ENCODE assay signal across 9 mouse cellular contexts in genomic region chr10:127292987-127293538, GRCm38 (mm10). TPM values are rescaled to one million over a fixed set of nuclear protein-coding genes. Genes with fewer than 3 reads are reported as not detected.
A peak's percentile ranks its signal among the peaks of the same experiment; 100 is the strongest.
DNase-seq lines count a peak whose midpoint lies in the region; ATAC-seq and TF ChIP-seq lines count a peak whose summit lies in the region.
"Had no signal": no experiment of that assay in that cellular context is flagged by ENCODE, and none has a peak within 500 bp of the region (broad histone marks: within the 10 kb centered on the region; RNA-seq: fewer than 3 reads in every experiment).

No protein-coding gene starts in this region.

- no peak overlapping the region for H3ac ChIP-seq in myocyte (ENCODE audit: control insufficient read depth, insufficient read length)

- H3K36me3 ChIP-seq in myocyte (ENCODE audit: control insufficient read depth, insufficient read depth) = peaks cover 65% of the 10 kb centered on the region
- peaks cover 42% of the 10 kb centered on the region for H3K36me3 ChIP-seq in forebrain, postnatal 0 days (ENCODE audit: insufficient read depth)

- no peaks in the 10 kb centered on the region for H3K9me3 ChIP-seq in forebrain, postnatal 0 days (ENCODE audit: low read length)

- peak overlapping the region; percentile 94 for H3K4me2 ChIP-seq in myocyte (ENCODE audit: low read depth)
- H3K4me2 ChIP-seq in forebrain, postnatal 0 days (ENCODE audit: low read depth) = no peak overlapping the region

- H3K9ac ChIP-seq in forebrain, postnatal 0 days = no peak overlapping the region

- H3K4me3 ChIP-seq in left cerebral cortex, adult 2 months = 0 out of 2 replicates have a peak overlapping the region, but pooled peaks have one; percentile 9
- H3K4me3 ChIP-seq in brown adipose tissue, adult 24 weeks (ENCODE audit: insufficient read depth, low read depth, low read length) = peak overlapping the region; percentile 25; the same call in 1 of the 2 replicates
- peak overlapping the region; percentile 100 for H3K4me3 ChIP-seq in myocyte
- H3K4me3 ChIP-seq in forebrain, postnatal 0 days (ENCODE audit: low read depth, low read length) = no peak overlapping the region

- intact Hi-C loops in left cerebral cortex, adult 2 months (cut with DNase I) = no loop called here
- intact Hi-C loops in heart, postnatal 25 days (cut with DNase I) = loop anchor here (2.0 kb wide), 1 partner anchor 16 kb away; no protein-coding TSS in a partner anchor
- intact Hi-C loops in left cerebral cortex, postnatal 14 days (cut with DNase I) = no loop called here

- H3K79me2 ChIP-seq in myocyte (ENCODE audit: control insufficient read depth, insufficient read depth) = peaks cover 47% of the 10 kb centered on the region

- ATAC-seq in forebrain, postnatal 0 days = no peak
- ATAC-seq: Patski had no signal

- no peak for TF ChIP-seq CTCF in left cerebral cortex, adult 2 months (IDR thresholded peaks at IDR 0.05)
- no peak for TF ChIP-seq CTCF in forebrain, postnatal 0 days (IDR thresholded peaks at IDR 0.05; ENCODE audit: low read depth)

- H3K27me3 ChIP-seq in myocyte (ENCODE audit: control insufficient read depth, insufficient read depth, insufficient read length) = no peaks in the 10 kb centered on the region
- no peaks in the 10 kb centered on the region for H3K27me3 ChIP-seq in forebrain, postnatal 0 days (ENCODE audit: insufficient read depth, low read length)
- H3K27me3 ChIP-seq: Patski had no signal

- H3K27ac ChIP-seq in left cerebral cortex, adult 2 months = no peak overlapping the region
- peak overlapping the region; percentile 63; the same call in 1 of the 2 replicates for H3K27ac ChIP-seq in brown adipose tissue, adult 24 weeks (replicated peaks; ENCODE audit: low read depth, low read length)
- H3K27ac ChIP-seq in forebrain, postnatal 0 days (ENCODE audit: low read depth, low read length) = no peak overlapping the region

- DNase-seq in left cerebral cortex, adult 2 months (ENCODE audit: extremely low spot score in 1 of 2, low spot score in 2 of 2) = no peak
- no peak for DNase-seq in left cerebral cortex, adult 11 months (ENCODE audit: low spot score)
- DNase-seq in heart, postnatal 25 days (ENCODE audit: low spot score) = peak; percentile 42
- no peak for DNase-seq in left cerebral cortex, postnatal 14 days (ENCODE audit: low spot score in 2 of 2)
- DNase-seq in forebrain, postnatal 0 days = no peak
- DNase-seq in cerebellum, adult 9-10 months = no peak

- peak; percentile 51 for TF ChIP-seq POLR2A in myocyte (IDR thresholded peaks at IDR 0.05; ENCODE audit: insufficient read length, low read depth)

- H3K4me1 ChIP-seq in brown adipose tissue, adult 24 weeks (ENCODE audit: control insufficient read depth, insufficient read depth, insufficient read length, low read length) = no peaks in the 10 kb centered on the region; the same call in 1 of the 2 replicates
- H3K4me1 ChIP-seq in forebrain, postnatal 0 days (ENCODE audit: insufficient read depth) = peaks cover 7% of the 10 kb centered on the region

- 89% methylated on average over 6 of the region's 6 CpGs for WGBS in forebrain, postnatal 0 days

TF ChIP-seq in myocyte, 11 proteins besides CTCF, POLR2A, EP300 and RAD21:
- TF ChIP-seq POLR2AphosphoS2 (IDR thresholded peaks at IDR 0.05; ENCODE audit: insufficient read length, low read depth) (peak; percentile 85), MYOG (IDR thresholded peaks at IDR 0.05; ENCODE audit: control insufficient read depth in 1 of 3, insufficient read depth in 1 of 3, insufficient read length in 2 of 3, low read depth in 2 of 3) (no peak)

RNA-seq across cellular contexts. Expression of gene Mbd6, which starts 4.2 kb away (rescaled TPM):
- 10 to 100 TPM; 42.2 to 52.4 TPM for total RNA-seq in left cerebral cortex, adult 2 months (2021)
- 15.9 and 18.4 TPM in 2 replicates for polyA plus RNA-seq in brown adipose tissue, adult 24 weeks (2012; ENCODE audit: insufficient read depth, insufficient read length, missing spikeins)
- total RNA-seq in heart, postnatal 25 days (2021) = 10 to 100 TPM; 20.9 to 21.4 TPM
- polyA plus RNA-seq in myocyte (2012; fragmentation: generic; extraction: Trizol) = 24.7 TPM
- total RNA-seq in left cerebral cortex, postnatal 14 days (2021) = 10 to 100 TPM; 41.2 to 44.7 TPM
- 5.9 and 9.4 TPM in 2 replicates for total RNA-seq in forebrain, postnatal 0 days (2014; rRNA removed)
- 4.1 and 4.8 TPM in 2 replicates for polyA plus RNA-seq in forebrain, postnatal 0 days (2015; fragmentation: Nextera tagmentation; extraction: Ambion mirVana)

RNA-seq across cellular contexts. Expression of gene Mars, which starts 18.5 kb away (rescaled TPM):
- total RNA-seq in left cerebral cortex, adult 2 months (2021) = 10 to 100 TPM; 55.3 to 61.5 TPM
- polyA plus RNA-seq in brown adipose tissue, adult 24 weeks (2012; ENCODE audit: insufficient read depth, insufficient read length, missing spikeins) = 51.3 and 67.4 TPM in 2 replicates
- 10 to 100 TPM; 37.9 to 38.9 TPM for total RNA-seq in heart, postnatal 25 days (2021)
- polyA plus RNA-seq in myocyte (2012; fragmentation: generic; extraction: Trizol) = 280 TPM
- 10 to 100 TPM; 59.1 to 61.5 TPM for total RNA-seq in left cerebral cortex, postnatal 14 days (2021)
- 86.4 and 94.4 TPM in 2 replicates for total RNA-seq in forebrain, postnatal 0 days (2014; rRNA removed)
- polyA plus RNA-seq in forebrain, postnatal 0 days (2015; fragmentation: Nextera tagmentation; extraction: Ambion mirVana) = 95.9 and 98.6 TPM in 2 replicates

RNA-seq across cellular contexts. Expression of gene Dctn2, which starts 26.9 kb away (rescaled TPM):
- 100 to 1,000 TPM; 254 to 259 TPM for total RNA-seq in left cerebral cortex, adult 2 months (2021)
- 100 and 102 TPM in 2 replicates for polyA plus RNA-seq in brown adipose tissue, adult 24 weeks (2012; ENCODE audit: insufficient read depth, insufficient read length, missing spikeins)
- total RNA-seq in heart, postnatal 25 days (2021) = 100 to 1,000 TPM; 136 to 142 TPM
- 250 TPM for polyA plus RNA-seq in myocyte (2012; fragmentation: generic; extraction: Trizol)
- 100 to 1,000 TPM; 308 to 321 TPM for total RNA-seq in left cerebral cortex, postnatal 14 days (2021)
- total RNA-seq in forebrain, postnatal 0 days (2014; rRNA removed) = 272 and 300 TPM in 2 replicates
- polyA plus RNA-seq in forebrain, postnatal 0 days (2015; fragmentation: Nextera tagmentation; extraction: Ambion mirVana) = 332 and 343 TPM in 2 replicates

RNA-seq across cellular contexts. Expression of gene Arhgap9, which starts 28.7 kb away (rescaled TPM):
- total RNA-seq in left cerebral cortex, adult 2 months (2021) = 1 to 10 TPM in 1 of 2 experiments, under 1 TPM in 1; 0.47 to 1.2 TPM
- 0.87 and 1.9 TPM in 2 replicates for polyA plus RNA-seq in brown adipose tissue, adult 24 weeks (2012; ENCODE audit: insufficient read depth, insufficient read length, missing spikeins)
- total RNA-seq in heart, postnatal 25 days (2021) = 1 to 10 TPM; 3.0 to 3.4 TPM
- 0.77 TPM for polyA plus RNA-seq in myocyte (2012; fragmentation: generic; extraction: Trizol)
- 1 to 10 TPM in 1 of 2 experiments, under 1 TPM in 1; 0.66 to 1.2 TPM for total RNA-seq in left cerebral cortex, postnatal 14 days (2021)
- total RNA-seq in forebrain, postnatal 0 days (2014; rRNA removed) = 0.52 and 0.69 TPM in 2 replicates
- polyA plus RNA-seq in forebrain, postnatal 0 days (2015; fragmentation: Nextera tagmentation; extraction: Ambion mirVana) = 0.81 and 0.99 TPM in 2 replicates
- polyA plus RNA-seq: Patski had no signal

RNA-seq across cellular contexts. Expression of gene Kif5a, which starts 29.9 kb away (rescaled TPM):
- 1,000 to 10,000 TPM; 1,016 to 1,023 TPM for total RNA-seq in left cerebral cortex, adult 2 months (2021)
- polyA plus RNA-seq in brown adipose tissue, adult 24 weeks (2012; ENCODE audit: insufficient read depth, insufficient read length, missing spikeins) = 0.99 and 2.2 TPM in 2 replicates
- under 1 TPM; 0.45 to 0.49 TPM for total RNA-seq in heart, postnatal 25 days (2021)
- polyA plus RNA-seq in myocyte (2012; fragmentation: generic; extraction: Trizol) = 0.14 TPM
- 100 to 1,000 TPM; 581 to 593 TPM for total RNA-seq in left cerebral cortex, postnatal 14 days (2021)
- 210 and 223 TPM in 2 replicates for total RNA-seq in forebrain, postnatal 0 days (2014; rRNA removed)
- 62.0 and 84.0 TPM in 2 replicates for polyA plus RNA-seq in forebrain, postnatal 0 days (2015; fragmentation: Nextera tagmentation; extraction: Ambion mirVana)
